Mouse (Mus musculus) 3T3-L1 (cell line): ENCODE measurements around the gene Hsh2d.

ENCODE experiments used
- DNase-seq: peaks from one replicate; pipeline ENCODE4 v3.0.0-alpha.2; 2015; ENCODE audit warnings: low read depth, low spot score

The Hsh2d gene

GRCm38 (mm10) chr8:72189417-72190214 lies at the start of gene Hsh2d:
Hsh2d (plus strand) TSS chr8:72189638.
- DNase-seq = peak; percentile 13

- no peak for DNase-seq
These were observed 46.1 kb upstream of the Hsh2d start for GRCm38 (mm10) chr8:72143256-72143824.

GRCm38 (mm10) chr8:72144345-72144975 lies 45.0 kb upstream of the Hsh2d start:
- peak; percentile 78 for DNase-seq

- DNase-seq = peak; percentile 71
These were observed 43.9 kb upstream of the Hsh2d start for GRCm38 (mm10) chr8:72145511-72145910.

- peak; percentile 88 for DNase-seq
These were observed 43.4 kb upstream of the Hsh2d start for GRCm38 (mm10) chr8:72146056-72146455.

- DNase-seq = peak; percentile 92
These were observed 42.9 kb upstream of the Hsh2d start for GRCm38 (mm10) chr8:72146556-72146955.

GRCm38 (mm10) chr8:72147266-72147665 lies 42.2 kb upstream of the Hsh2d start:
- peak; percentile 75 for DNase-seq

- DNase-seq = no peak
These were observed 40.4 kb upstream of the Hsh2d start for GRCm38 (mm10) chr8:72149056-72149455.

- no peak for DNase-seq
These were observed 37.9 kb upstream of the Hsh2d start for GRCm38 (mm10) chr8:72151418-72152078.

GRCm38 (mm10) chr8:72153382-72153781 lies 36.1 kb upstream of the Hsh2d start:
- no peak for DNase-seq

GRCm38 (mm10) chr8:72158096-72158495 lies 31.3 kb upstream of the Hsh2d start:
- peak; percentile 88 for DNase-seq

GRCm38 (mm10) chr8:72158726-72159125 lies 30.7 kb upstream of the Hsh2d start:
- DNase-seq = no peak

GRCm38 (mm10) chr8:72160007-72160406 lies 29.4 kb upstream of the Hsh2d start:
- DNase-seq = peak; percentile 51

GRCm38 (mm10) chr8:72160707-72161697 lies 28.4 kb upstream of the Hsh2d start, which contains the start of gene Rab8a:
Rab8a (plus strand) TSS chr8:72161200.
- DNase-seq = peak; percentile 99

- no peak for DNase-seq
These were observed 26.6 kb upstream of the Hsh2d start for GRCm38 (mm10) chr8:72162821-72163220.

- no peak for DNase-seq
These were observed 20.3 kb upstream of the Hsh2d start for GRCm38 (mm10) chr8:72169098-72169668.

- DNase-seq = no peak
These were observed 19.7 kb upstream of the Hsh2d start for GRCm38 (mm10) chr8:72169681-72170249.

- DNase-seq = peak; percentile 85
These were observed 12.0 kb upstream of the Hsh2d start for GRCm38 (mm10) chr8:72177346-72177925.

GRCm38 (mm10) chr8:72183554-72184202 lies 5.8 kb upstream of the Hsh2d start:
- peak; percentile 22 for DNase-seq
